Mouse (Mus musculus): ENCODE results near the gene Alx3.

The Alx3 gene

GRCm38 (mm10) chr3:107583893-107584292 lies 10.9 kb upstream of the Alx3 start:
- DNase-seq, result no peak

DNA sequence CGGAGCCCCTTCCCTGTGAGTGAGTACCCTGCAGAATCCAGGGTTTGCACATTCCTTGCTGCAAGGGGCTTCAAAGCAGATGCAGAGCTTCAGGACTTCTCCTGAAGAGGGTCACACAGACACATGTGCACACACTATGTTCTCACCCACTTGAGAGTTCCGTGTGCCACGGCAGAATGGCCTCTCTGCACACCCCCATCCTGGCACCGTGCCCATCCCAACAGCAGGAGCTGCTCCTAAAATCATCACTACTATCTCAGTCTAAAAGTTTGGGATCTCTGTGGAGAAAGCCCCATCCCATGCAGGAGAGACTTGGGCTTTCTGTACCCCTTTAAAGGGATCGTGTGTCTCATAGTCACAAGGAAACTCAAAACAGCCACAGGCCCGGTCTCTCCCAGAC lies 8.3 kb upstream of the Alx3 start:
- no peak for DNase-seq

DNA sequence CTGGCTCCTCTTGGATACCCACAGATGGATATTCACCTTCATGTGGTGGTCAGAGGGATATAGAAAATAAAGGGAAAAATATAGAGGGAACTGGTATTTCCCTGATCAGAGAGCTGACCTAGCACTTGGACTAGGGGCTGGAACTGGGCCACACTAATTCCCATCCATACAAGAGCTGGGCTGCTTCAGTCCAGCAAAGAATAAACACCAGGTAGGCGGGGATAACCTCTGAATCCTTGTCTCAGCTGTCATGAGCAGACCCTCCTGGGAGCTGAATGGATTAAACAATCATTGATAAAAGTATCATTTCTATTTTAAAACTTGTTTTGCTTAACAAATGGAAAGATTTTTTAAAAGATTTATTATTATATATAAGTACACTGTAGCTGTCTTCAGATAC lies 3.2 kb upstream of the Alx3 start:
- no peak for DNase-seq

- DNase-seq, result no peak
Observed at GRCm38 (mm10) chr3:107593632-107594031, 1.2 kb upstream of the Alx3 start.

DNA sequence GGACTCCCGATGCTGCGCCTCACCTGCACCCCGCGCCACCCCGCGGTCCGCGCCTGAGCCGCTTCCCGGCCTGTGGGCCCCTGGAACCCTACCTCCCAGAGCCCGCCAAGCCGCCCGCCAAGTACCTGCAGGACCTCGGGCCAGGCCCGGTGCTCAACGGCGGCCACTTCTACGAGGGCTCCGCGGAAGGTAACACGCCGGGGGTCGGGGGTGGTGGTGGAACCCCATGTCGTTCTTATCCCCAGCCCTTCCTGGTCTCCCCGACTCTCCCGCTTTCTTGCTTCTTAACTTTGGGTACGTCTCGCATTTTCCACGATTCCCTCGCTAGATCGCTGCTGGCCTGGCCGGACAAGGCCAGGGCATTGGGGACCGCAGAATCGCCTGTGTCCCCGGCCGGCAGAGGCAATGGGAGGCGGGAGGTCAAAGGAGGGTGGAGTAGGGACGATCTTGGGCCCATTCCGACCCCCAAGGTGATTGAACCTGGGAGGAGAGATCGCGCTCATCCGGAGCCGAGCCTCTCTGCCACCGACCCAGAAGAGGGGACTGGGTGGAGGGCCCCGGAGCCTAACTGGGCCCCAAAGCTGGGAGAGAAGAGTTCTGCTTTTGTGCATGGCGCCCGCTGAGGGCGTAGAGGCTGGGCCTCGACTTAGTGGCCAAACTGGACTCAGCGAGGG lies 570 bp downstream of the Alx3 start:
- DNase-seq, result no peak

DNA sequence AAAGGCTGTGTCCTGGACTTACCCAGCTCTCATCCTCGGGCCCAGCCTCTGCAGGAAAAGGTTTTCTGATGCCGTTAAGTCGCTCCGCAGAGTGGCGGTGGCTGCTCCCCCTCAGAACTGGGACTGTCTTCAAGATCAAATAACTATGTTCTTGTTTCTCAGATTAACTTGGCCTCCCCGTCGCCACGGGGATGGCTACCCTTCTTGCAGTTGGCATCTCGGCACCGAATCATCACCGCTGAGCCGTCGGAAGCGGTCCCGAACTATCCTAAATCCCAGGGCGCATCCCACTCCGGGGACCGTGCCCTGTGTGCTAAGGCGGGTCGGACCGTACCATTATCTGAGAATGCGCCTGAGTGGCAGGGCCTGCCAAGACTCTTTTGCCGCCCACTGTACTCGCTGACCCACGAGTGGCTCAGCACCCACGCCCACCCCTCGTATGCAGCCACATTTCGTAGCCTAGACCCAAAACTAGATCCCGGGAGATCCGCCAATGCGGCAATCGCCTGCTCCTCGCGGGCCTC lies 1.2 kb downstream of the Alx3 start:
- DNase-seq, result no peak

DNA sequence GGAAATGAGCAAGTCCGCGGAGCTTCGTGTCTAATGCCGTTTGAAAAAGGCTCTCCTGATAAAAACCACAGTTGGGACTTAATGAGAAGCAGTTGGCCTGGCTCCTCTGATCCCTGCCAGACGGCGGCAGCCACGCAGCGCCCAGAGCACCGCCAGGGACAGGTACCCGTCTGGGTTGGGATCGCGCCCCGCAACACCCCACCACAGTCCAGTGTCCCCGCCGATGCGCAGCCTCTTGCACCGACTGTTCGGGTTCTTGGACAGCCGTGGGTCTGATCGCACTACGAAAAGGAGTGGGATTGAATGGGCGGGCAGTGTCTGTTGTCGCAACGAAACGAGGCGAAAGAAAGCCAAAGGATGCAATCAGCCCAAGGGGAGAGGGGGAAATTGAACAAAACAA lies 1.7 kb downstream of the Alx3 start:
- no peak for DNase-seq

DNA sequence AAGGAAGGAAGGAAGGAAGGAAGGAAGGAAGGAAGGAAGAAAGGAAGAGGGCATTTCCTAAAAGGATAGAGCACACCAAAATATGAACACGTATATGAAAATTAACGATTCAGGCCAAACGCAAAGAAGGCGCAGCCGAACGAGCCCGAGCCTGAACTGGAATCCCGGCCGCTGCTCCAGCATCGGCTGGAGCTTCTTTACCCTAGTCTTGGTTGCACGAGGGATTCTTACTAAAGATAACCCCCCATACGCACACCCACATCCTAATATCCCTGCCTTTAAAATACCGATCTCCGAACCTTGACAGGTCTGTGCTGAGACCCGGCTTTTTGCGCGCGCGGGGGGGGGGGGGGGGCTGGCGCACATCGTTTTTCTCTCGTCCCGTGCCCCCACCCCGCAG lies 2.3 kb downstream of the Alx3 start:
- no peak for DNase-seq

GRCm38 (mm10) chr3:107597586-107598389 lies 3.0 kb downstream of the Alx3 start:
- DNase-seq, result no peak

DNA sequence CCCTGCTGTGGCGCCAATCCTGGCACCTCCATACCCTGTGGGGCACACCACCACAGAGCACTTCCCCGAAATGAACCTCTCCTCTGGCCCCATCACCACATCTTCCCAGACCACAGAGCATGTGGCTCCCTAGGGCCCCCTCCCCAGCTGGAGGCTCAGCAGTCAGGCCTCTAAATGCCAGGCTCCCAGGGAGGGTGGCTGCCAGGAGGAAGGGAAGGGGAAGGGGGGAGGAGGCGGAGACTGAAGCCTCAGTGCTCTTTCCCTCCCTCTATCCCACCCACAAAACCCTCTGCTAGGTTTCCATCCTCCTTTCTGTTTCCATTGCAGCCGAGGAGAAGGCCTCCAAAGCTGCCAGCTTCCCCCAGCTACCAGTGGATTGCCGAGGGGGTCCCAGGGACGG lies 5.3 kb downstream of the Alx3 start:
- no peak for DNase-seq

- DNase-seq, result peak; percentile 59 to 70
Observed at GRCm38 (mm10) chr3:107605304-107605703, 10.5 kb downstream of the Alx3 start.

DNA sequence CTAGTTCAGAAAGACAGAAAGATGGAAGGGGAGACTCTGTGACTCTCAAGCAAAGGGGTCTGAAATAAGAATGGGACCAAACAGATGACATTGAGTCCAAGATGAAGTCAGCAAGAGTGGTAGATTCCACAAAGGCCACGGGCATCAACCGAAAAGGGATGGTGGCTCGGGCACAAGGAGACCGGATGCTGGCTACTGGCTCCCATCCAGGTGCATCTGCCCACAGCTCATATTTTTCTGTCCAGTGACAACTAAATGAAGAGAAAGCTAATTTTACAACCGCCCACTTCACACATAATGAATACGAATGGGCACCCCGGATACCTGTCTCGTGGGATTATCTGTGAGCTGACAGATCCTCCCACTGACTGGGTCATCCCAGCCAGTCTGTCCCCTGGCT lies 12.4 kb downstream of the Alx3 start:
- DNase-seq, result no peak

DNA sequence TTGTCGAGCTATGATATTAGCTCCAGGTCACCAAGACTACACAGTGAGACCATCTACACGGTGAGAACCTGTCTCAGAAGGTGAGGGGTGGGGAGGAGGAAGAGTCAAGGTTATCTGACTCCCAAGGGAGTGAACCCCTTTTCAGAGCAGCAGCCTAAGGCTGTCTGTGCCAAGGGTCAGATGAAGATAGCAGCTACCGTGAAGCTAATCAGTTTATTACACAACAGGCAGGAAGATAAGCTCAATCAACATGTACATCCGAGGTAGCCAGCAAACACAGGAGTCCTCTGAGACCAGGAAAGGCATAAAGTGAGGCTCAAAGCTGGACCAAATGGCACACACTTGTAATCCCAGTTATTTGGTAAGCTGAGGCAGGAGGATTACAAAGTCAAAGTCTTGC lies 14.0 kb downstream of the Alx3 start:
- DNase-seq, result no peak

DNA sequence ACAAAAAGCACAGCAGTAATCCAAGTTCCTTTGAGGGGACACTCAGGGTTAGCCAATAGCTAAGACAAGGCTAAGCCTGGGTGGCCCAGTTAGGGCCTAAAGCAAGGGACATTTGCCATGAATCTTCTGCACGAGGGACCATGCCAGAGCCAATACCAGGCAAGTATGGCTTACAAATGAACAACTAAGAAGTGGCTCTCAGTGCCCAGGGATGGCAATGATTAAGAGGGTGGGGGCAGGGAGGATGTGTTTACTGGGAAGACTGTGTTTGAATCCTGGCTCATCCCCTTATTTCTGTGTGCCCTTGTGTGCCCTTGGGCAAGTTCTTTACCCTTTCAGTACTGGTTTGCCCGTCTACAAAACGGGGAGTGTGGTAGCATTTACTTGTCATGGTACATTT lies 14.5 kb downstream of the Alx3 start:
- peak; percentile 62 to 73 for DNase-seq

DNA sequence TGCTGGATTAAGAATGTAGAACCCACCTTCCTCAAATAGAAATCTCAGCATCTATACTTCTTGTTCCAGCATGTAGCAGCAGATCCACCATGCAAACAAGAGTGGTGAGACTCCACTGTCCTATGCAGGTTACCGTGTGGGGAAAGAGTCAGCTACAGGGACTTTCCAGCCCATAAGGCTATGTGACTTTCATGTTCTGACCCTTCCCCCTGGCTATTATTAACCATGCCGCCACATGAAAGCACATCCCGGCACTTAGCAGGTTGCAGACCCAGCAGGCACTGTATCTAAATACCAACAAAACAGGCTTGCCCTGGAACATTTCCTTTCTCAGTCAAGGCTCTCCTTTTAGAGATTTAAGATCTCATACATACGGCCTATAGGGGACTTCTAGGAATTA lies 16.6 kb downstream of the Alx3 start:
- no peak for DNase-seq

DNA sequence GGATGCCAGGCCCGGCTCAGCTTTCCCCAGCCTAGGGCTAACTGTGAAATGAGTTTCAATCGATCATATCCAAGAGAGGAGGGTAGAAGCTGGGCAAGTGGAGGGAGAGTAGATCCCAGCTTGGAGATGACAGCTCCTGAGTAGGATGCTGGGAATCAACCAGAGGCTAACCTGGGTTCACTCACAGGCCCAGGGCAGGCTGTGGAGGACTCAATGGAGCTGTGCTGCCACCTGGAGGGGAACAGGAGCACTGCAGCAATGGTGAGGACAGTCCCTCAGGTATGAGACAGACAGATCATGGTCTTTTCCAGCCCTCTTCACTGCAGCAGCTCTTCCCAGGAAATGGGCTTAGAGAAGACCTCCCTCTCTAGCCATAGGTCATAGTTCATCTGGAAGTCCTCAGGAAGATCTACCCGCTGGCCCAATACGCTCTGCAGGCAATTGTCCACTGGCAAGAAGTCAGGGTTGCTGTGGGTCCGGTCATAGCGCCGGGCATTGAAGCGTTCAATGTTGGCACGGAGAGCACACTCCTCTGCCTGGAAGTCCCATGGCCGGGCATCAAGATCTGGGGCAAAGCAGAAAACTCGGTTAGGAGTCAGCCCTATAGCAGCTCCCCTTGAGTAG lies 18.2 kb downstream of the Alx3 start:
- peak; percentile 80 to 86 for DNase-seq

DNA sequence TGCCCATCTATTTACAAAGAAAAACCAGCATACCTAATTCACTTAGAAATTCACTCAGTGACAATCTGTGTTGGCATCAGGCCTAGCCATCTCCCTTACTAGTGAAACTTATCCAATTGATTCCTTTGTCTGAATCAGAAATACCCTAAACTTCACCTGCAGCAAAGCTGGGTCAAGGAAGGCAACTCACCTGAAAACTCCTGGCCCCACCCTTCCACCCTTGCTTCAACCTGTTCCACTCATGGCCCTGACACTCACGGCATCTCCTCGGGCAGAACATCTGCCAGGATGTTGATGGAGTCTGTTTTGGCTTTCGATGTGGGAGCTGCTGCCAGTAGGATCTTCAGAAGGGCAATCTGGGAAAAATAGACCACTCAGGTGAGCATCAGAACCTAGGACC lies 23.0 kb downstream of the Alx3 start:
- no peak for DNase-seq

- DNase-seq, result no peak
Observed at GRCm38 (mm10) chr3:107619911-107620310, 25.1 kb downstream of the Alx3 start.

GRCm38 (mm10) chr3:107621286-107622075 lies 26.6 kb downstream of the Alx3 start:
- DNase-seq, result no peak

DNA sequence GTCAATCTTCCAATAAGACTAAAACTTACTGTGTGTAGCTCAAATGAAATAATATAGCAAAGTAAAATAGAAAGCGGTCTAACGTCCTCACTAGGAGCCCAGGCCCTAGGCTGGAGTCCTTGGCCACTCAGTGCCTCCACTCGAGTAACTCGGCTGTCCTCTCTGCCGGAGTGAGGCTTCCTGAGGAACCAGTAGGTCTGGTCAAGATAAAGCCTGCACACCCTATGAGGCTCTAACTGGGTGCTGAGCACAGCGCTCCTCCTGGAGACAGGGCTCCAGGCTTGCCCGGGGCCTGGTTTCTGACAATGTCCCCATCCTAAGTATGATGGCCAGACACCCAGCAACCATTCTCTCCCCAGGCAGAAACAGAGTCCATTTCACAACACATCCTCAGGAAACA lies 27.7 kb downstream of the Alx3 start:
- no peak for DNase-seq

DNA sequence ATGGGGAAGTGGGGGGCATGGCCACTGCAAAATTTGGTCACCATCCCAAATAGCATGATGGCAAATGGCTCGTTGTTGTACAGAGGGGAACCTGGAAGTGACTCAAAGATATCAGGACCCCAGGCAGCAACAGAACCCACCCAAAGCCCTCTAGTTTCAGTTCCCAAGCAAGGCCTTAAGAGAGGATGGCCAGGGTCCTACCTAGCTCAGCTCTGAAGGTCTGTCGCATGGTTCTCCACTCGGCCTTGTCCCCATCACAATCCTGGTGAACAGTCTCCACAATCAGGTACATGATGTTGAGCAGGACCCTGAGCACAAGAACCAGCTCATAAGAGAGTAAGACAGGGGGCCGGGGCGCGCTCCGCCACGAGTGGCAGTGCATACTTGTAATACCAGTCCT lies 29.6 kb downstream of the Alx3 start:
- no peak for DNase-seq

- no peak for DNase-seq
Observed at GRCm38 (mm10) chr3:107625536-107625935, 30.7 kb downstream of the Alx3 start.

DNA sequence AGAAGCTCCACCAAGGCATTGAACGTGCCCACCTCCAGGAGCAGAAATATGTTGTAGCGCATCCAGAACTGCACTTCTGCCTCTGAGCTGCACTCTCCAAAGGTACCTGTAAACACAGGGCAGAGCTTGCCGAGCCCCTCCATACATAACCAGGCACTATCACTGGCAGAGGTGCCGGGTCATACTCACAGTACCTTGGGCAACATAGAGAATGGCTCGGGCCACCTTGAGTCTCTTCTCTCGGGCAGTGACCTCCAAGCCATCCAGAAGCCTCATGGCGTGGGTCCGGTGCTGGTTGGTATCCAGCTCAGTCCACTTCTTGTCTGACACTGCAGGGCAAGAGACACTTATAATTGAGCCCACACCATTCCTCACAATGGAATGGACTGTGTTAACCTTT lies 31.9 kb downstream of the Alx3 start:
- no peak for DNase-seq
